Mouse (Mus musculus) testis, postnatal 10 days (tissue): ENCODE data around the gene C2cd5.
A peak's percentile ranks its signal among the peaks of the same experiment; 100 is the strongest.
"Not testable (repeated sequence)": the region's sequence is repeated elsewhere in the genome, so short reads cannot be mapped to it uniquely, and the experiment has no call there.

Experiments used
- DNase-seq: peaks from one replicate; pipeline ENCODE4 v3.0.0; 2021; ENCODE audit warnings: low spot score

Gene C2cd5

DNA sequence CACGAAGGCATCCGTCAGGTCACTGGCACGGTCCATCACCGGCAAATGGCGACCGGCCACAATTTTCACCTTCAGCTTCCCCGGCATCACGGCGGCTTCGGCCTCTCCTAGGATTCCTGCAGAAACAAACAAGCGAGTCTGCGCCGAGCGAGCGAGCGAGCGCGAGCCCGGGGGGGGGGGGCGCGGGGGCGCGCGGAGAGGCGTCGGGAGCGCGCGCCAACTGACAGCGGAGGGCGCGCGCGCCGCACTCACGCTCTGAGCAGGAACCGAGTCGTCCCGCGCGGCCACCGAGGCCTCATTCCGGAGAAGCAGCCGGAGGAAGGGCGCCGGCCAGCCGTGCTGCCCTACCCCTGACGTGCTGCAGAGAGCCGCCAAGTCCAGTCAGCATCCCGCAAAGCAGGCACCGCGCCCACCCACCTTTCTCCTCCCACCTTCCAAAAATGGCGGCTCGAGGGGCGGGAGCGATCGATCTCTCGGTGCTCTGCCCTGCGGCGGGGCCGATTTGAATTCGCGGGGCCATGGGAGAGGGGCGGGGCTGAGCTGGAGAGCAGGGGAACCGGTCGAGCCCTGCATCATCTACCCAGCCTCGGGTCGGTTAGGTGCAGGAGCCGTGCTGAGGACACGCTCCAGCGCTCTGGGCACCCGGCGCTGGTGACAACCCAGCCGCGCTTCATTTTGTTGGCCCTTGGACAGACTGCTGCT, at the start of gene C2cd5:
TSS of gene C2cd5 (minus strand) at position 461 of the 702 bp plus-strand sequence.
- peak; percentile 98 for DNase-seq

DNA sequence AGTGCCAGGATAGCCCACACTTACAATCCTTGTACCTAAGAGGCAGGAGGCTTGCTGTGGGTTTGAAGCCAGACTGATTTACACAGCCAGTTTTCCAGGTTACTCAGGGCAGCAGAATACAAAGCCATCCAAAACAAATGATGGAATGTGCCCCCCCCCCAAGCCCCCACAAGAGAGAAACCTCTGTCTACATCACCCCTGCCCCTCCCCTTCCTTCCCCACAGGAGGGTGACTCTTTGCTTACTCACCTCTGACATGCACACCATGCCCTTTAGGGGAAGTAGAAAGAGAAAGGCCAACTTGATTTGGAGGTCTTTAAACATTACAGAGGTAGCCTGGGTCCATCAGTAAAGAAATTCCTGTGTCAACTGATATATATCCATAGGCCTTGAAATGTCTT, 48.9 kb upstream of the C2cd5 start:
- no peak for DNase-seq

DNA sequence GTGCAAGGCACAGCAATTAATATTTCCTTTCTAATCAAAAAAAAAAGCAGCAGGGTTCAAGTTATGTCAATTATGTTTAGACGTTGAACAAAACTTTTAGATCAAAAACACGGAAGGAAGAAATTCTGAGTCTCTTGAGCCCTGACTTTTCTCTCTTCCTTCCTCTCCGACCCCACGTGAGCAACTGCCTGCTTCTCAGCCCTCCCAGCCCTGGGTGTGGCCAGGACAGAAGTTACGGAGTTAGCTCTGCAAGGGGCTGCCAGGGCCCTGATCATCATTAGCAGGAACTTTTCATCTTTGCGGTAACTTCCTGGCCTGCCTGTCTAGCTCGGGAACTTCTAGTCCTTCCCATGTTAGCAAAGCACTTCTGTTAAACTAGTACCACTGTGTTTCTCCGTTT, 46.8 kb upstream of the C2cd5 start:
- DNase-seq: no peak

DNA sequence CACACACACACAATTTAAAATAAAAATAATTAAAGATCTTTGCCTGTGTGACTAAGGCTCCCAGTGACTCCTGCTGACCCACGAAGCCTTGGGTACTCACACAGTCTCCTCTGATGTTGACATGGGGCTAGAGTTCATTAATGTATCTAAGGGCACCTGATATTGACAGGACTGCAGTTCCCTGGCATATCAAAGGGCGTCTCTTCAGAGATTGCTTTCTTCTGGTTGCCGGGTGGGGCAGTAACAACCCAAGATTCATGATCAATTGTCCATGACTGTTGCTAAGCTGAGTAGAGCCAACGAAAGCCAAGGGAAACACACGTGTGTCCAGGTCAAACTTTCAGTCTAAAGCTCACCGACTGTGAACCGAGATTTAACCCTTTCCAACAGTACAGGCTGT, 45.1 kb upstream of the C2cd5 start:
- peak; percentile 20 for DNase-seq

DNA sequence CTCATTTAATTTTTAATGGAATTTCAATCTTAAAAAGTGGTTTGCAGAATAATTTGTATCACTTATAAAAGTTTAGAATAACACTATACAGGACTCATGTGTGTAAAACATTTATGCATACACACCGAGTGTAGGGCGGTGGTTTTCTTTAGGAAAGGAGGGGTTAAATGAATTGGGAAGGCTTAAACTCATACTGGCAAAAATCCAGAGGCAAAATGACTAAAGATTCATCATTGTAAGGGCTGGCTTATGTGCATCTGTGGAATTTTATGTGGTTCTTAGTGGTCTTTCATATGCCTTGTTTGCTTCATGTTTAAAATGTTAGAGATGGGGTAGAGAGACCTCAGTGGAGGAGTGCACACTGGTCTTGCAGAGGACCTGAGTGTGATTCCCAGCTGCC, 44.6 kb upstream of the C2cd5 start:
- no peak for DNase-seq

DNA sequence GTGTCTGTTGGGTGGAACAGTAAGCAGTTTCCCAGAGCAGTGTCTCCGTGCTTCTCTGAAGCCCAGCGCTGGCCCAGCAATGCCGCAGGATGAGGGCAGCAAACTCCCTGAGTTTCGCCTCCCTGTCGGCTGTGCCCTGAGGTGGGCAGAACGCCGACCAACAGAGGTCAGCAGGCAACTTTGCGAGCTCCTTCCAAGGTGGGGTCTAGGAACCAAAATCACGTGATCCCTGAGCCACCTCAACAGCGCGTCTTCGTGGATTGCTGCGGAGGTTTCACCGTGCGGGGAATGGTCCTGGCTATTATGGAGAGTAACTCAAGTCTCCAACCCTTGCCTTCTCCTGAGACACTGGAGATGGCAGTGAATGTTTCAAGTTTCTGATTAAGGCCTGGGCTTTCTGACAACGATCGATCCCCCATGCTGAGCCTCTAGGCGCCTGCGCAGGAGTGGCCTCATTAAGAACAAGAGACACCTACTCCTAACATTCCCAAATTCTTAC, 43.9 kb upstream of the C2cd5 start:
- no peak for DNase-seq

DNA sequence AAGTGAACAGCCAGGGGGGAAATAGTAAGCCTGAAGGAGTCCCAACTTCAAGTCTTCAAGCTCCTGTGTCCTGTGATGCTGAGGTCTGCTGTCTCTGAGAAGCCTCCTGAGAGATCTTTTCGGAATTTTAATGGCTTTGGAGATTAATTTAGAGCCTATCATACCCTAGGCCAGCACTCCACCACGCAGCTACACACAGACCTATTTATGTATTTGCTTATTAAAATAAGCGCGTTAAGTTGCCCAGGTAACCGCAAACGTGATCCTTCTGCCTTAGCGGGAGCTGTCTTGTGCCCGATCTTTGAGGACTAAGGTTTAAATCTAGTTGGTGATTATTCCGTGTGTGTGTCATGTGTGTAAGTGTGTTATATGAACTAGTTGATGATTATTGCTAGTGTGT, 43.4 kb upstream of the C2cd5 start:
- no peak for DNase-seq

DNA sequence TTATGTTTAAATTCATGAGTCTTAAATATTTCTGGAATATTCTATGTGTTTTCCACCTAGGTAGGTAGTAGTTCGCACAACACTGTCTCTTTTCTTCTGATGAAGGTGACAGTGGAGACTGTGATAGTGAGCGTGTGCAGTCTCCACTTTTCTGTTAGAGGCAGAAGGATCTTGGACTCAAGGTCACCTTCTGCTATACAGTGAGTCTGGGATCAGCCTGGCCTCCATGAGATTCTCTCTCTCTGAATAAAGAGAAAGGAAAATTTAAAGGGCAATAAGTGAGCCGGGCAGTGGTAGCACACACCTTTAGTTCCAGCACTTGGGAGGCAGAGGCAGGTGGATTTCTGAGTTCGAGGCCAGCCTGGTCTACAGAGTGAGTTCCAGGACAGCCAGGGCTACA, 42.9 kb upstream of the C2cd5 start:
- no peak for DNase-seq

DNA sequence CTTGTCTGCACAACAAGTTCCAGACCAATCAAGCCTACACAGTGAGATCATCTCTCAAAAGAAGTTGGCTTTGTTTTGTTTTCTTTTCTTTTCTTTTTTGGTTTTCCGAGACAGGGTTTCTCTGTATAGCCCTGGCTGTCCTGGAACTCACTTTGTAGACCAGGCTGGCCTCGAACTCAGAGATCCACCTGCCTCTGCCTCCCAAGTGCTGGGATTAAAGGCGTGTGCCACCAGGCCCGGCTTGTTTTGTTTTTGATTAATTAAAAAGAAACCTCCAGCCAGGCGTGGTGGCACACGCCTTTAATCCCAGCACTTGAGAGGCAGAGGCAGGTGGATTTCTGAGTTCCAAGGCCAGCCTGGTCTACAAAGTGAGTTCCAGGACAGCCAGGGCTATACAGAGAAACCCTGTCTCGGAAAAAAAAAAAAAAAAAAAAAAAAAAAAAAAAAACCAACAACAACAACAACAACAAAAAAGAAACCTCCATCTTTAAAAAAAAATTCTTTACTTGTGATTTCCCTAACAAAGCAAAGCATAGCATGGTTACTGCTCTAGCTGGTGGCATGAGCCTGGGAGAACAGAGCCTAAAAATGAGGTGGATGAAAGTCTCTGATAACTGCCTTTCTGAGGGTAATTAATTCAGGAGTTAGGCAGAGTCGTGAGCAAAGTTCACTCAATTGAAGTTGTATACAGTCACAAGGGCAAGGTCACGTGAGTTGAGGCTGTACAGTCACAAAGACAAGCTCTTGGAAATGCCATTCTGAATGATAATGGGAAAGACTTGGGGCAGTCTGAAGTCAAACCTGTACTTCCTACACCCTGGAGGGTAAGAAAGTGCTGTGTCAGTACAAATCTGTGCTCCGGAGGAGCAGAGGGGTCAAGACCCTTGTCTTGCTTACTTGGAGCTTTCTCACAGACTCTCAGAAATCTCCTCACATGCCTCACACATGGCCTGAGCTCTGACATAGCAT, 42.0 kb upstream of the C2cd5 start:
- not testable (repeated sequence) for DNase-seq

DNA sequence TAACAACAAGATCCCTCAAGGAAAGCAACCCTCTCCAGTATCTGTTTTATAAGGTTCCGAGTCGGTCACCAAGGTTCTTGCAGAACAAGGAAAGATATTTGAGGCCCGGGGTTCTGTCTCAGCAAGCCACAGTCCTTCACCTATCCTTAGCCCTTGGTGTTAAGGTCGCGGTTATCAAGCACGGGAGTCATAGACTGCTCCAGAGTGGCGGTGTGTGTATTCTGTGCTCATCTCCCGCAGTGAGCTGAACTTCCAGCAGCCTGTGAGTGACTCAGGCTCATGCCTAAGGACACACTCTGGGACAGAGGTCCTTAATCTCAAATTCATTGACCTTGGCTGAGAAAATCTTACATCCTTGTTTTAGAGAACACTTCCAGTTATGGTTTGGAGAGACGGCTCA, 40.9 kb upstream of the C2cd5 start:
- DNase-seq: no peak

DNA sequence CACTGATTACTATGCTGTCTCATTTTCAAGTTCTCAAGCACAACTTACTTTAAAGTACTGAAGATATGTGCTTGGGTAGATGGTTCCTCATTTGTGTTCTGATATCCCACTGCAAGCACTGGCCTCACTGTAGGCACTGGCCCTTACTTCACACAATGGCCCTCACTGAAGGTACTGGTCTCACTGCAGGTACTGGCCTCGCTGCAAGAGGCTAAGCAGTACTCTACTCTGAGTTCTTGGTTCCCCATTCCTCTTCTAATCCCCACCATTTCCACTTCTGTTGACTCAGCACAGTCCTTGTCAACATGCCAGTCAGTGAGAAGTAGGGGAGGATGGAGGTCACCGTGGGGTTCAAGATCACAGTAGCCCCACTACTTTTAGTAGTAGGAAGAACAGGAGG, 39.5 kb upstream of the C2cd5 start:
- no peak for DNase-seq

DNA sequence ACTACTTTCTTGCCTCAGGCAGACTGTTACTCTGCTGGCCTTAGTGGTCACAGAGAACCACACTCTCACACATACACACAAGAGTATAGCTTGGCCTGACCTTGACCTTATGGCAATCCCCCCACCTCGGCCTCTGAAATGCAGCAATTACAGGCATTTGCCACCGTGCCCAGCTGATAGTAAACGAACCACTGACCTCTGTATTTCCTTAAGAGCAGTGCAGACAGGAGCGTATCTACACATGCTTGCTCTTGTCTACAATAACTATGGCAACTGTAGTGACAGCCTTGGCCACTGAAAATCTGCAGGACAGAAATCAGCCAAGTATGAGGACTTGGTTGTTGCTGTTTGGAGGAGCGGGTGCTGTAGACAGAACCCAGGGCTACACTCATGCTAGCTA, 37.4 kb upstream of the C2cd5 start:
- DNase-seq: no peak

DNA sequence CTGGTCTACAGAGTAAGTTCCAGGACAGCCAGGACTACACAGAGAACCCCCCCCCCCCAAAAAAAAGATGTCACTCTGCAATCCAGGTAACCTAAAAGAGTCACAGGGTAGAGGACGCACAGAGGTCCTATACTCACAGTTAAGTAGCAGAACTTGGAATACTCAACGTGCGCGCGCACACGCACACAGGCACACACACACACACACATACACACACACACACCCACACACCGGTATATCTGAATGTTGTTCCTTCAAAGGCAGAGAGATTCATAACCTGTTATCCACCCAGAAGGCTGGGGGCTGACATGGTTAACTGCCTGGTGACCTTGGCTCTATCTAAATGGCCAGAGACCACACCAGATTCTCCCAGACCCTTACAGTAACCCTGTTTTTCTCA, 36.7 kb upstream of the C2cd5 start:
- no peak for DNase-seq

DNA sequence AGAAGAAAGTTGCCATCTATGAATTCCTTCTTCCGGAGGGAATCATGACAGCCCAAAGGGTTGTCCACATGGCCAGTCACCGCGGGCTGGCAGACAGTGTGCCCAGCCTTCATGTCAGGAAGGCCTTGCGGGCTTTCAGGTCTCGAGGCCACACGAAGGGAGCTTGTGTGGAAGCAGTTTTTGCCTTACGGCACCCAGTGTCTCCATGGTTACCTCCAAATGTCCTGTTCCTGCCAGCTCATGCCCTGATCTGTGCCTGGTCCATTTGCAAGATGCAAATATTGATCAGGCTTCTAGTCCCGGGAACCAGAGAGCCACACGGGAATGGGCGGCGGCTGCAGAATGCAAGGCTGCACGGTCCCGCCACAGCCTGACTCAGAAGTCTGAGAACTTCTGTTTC, 35.2 kb upstream of the C2cd5 start:
- DNase-seq: no peak

DNA sequence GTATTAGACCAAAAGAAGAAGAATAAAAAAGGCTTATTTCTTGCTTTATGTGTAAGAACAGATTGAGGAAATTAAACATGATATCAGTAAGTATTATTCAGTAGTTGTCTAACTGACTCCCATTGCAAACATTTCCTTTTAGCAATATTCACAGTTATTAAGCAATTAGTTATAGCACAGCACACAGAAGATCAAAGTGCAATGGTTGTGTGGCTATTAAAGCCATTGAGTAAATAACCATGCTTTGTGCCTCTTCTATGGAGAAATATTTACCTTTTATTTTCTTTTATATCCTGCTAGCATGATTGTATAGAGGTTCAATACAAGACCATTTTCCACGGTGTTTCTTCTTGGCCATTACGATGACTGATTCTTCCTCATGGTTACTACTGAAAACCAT, 33.2 kb upstream of the C2cd5 start:
- DNase-seq: no peak

DNA sequence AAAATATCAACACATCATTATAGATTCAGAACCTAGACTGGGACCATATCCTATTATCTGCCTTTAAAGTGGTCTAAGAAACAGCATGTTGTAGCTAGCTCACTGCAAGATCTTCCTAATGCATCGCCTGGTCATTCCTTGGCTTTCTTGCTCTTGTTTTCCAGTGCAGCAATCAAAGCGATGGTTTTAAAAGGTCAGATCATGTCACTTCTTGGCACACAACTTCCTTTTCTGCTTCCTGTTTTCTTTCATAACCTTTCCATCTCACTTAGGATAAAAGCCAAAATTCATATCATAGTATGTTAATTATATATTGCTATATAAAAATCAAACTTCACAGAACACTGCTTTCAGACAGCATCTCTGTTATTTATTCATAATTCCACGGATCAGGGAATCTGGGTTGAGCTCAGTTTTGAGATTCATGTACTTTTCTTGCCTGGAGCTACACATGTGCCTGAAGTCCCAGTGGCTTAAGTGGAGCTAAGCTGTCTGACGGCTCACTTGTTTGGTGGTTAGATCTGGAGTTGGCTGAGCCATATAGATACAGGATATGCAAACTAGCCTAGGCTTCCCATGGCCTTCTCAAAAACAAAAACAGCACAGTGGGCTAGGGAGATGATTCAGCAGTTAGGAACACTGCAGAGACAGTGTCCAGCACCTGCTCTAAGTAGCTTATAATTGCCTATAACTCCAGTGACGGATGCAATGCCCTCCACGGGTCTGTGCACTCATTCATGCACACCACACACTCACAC, 32.1 kb upstream of the C2cd5 start:
- no peak for DNase-seq

DNA sequence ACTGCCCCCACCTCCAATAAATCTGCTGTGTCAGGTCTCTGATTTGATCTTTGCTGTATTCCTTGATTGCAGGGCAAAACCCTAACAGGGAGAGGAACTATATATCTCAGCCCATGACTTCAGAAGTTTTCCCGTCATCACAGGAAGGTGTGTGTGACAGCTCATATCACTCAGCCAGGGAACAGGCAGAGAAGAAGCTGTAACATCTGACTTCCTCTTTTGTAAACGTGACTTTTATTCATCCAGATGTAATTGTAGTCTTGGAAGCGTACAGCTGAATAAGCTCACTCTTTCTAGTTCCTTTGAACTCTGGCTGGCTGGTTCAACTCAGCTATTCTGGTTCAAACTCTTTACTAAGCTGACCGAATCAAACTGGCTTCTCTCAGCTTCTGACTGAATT, 30.5 kb upstream of the C2cd5 start:
- no peak for DNase-seq

DNA sequence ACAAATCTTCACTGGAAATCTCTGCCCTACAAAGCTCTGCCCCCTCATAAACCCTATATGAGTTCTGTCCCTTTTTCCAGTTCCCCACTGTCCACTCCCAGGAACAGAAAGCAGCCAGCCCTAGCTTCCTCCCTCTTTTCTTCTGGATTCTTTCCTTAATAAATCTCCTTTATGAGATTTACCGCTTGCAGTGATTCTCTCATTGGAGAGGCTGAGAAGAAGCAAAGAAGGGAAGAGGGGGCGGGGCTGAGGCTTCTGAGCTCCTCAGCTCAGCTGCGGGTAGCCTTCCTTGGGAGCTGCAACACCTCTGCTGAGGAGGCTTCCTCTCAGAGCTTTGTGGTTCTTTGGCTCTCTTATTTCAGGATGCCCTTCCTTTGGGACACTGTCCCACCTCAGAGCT, 30.0 kb upstream of the C2cd5 start:
- no peak for DNase-seq

DNA sequence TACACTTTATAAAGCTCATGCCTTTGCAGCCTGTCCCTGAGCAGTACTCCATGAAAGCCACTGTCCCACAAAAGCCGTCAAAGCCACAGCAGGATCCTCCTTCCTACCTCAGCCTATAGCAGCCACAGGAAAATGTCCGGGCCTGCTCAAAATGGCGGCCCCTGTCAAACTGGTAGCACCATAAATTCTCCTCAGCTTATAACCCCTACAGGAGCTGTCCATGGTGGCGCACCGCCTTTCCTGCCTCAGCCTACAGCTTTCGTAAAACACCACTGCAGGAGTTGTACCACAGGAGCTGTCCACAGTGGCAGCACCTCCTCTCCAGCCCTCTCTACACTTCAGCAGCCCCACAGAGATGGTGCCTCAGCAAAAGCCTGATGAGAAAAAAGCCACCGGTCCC, 29.5 kb upstream of the C2cd5 start:
- DNase-seq: no peak

DNA sequence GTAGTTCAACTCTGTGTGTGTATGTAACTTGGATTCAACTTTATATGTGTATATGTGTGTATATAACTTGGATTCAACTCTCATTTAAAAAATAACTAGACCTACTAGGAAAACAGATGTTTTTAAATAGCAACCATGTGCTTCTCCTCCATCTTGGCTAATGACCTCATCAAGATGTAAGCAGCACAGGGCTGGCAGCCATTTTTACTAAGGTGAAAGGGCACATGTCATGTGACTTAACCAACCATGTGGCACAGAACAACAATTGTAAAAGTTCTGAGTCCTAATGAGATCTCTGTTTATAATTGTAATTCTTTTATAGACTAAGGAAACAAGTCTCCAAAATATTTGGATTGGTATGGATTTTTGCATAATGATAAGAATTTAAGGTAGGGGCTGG, 25.8 kb upstream of the C2cd5 start:
- no peak for DNase-seq

DNA sequence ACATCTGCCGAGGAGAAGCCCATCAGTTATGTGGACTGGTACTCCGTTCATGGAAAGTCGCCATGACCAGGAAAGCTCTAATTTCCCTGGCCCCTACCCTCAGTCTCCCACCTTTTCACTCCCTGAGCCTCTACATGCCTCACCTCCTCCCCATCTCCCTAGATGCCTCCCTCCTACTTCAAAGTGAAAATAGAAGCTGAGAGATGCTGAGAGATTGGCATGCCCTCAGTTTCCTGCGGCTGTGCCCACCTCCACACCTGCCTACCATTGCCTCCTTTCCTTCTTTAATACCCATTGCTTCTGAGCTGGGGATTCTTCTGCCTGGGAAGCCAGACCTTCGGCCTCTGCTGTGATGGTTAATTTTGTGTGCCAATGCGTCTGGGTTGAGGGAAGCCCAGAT, 19.4 kb upstream of the C2cd5 start:
- no peak for DNase-seq

DNA sequence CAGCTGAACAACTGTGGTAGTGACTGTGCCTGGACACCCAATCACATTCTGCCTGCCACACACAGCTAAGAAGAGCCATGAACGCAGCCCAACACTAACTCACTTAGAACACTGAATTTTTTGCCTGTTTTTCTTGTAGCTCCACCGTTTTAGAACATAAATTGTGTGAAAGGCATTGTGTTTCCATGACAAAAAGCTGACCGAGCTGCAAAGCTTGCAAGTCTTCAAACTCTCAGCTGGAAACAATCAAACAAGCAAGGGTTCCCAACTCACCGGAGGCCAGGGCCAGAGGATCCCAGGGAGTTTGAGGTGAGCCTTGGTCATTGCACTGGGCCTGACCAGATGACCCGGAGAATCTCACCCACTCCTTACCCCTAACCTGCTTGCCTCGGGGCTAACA, 16.8 kb upstream of the C2cd5 start:
- peak; percentile 25 for DNase-seq

DNA sequence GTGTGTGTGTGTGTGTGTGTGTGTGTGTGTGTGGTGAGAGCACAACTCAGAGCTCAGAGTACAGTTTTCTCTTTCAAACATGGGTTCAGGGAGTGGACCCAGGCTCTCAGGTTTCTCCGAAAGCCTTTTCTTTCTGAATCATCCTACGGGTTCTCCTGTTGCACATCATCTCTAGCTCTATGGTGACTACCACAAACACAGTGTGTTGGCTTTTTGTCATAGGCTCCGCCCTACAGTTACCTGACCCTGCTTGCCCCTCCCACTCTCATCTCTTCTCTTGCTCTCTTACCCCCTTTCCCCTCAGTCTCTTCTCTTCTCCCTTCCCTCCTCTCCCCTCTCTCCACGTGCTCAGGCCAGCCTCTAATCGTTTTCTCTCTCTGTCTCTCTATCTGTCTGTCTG, 15.6 kb upstream of the C2cd5 start:
- DNase-seq: peak; percentile 35
